Mouse (Mus musculus) C2C12 (cell line): ENCODE results near the gene Ercc1.

Source experiments
- CTCF ChIP-seq: IDR thresholded peaks from one replicate; pipeline ENCODE4 v1.5.1; 2011; ENCODE audit not compliant: control insufficient read depth, insufficient read depth, insufficient read length
- MAX ChIP-seq: IDR thresholded peaks from one replicate; pipeline ENCODE4 v1.6.1; 2011; ENCODE audit warnings: mild to moderate bottlenecking, control low read depth
- USF1 ChIP-seq: IDR thresholded peaks from one replicate; pipeline ENCODE4 v1.6.1; 2011; ENCODE audit warnings: low read depth, mild to moderate bottlenecking, control low read depth, moderate library complexity

- no peak for TF ChIP-seq CTCF
- no peak for TF ChIP-seq USF1
- TF ChIP-seq MAX, result no peak
Measured at GRCm38 (mm10) chr7:19327782-19328181, 16.8 kb upstream of the Ercc1 start.
